Mouse (Mus musculus): ENCODE measurements at regions not wholly inside any gene's neighbourhood (a gene's known extent, or its start where the extent isn't known, plus 50 kb on each side); places are given as distances from the start of the nearest gene placed in this dataset.

- Histone ChIP-seq H3K36me3 (ENCODE audit: insufficient read depth) (no peaks in the 10 kb centered on the region), H3K4me1 (ENCODE audit: insufficient read depth) (no peaks in the 10 kb centered on the region), H3K27me3 (ENCODE audit: insufficient read depth, low read length) (no peaks in the 10 kb centered on the region), H3K4me3 (ENCODE audit: low read depth, low read length) (no peak overlapping the region), H3K4me2 (ENCODE audit: low read depth) (no peak overlapping the region), H3K9me3 (ENCODE audit: low read length) (no peaks in the 10 kb centered on the region), H3K27ac (ENCODE audit: low read depth, low read length) (no peak overlapping the region), H3K9ac (no peak overlapping the region)
- 9% methylated on average over 2 of the region's 2 CpGs for WGBS
- ATAC-seq (no peak), DNase-seq (no peak)
- no peak for TF ChIP-seq CTCF (IDR thresholded peaks at IDR 0.05; ENCODE audit: low read depth)
These were observed 772.6 kb downstream of the Hace1 start for GRCm38 (mm10) chr10:46350196-46350595.

GRCm38 (mm10) chr10:46356775-46357174, 779.1 kb downstream of the Hace1 start:
- no peak for DNase-seq
- ATAC-seq, result no peak
- Histone ChIP-seq H3K4me1 (ENCODE audit: insufficient read depth) (no peaks in the 10 kb centered on the region), H3K27ac (ENCODE audit: low read depth, low read length) (no peak overlapping the region), H3K4me3 (ENCODE audit: low read depth, low read length) (no peak overlapping the region), H3K4me2 (ENCODE audit: low read depth) (no peak overlapping the region), H3K9me3 (ENCODE audit: low read length) (no peaks in the 10 kb centered on the region), H3K27me3 (ENCODE audit: insufficient read depth, low read length) (no peaks in the 10 kb centered on the region), H3K9ac (no peak overlapping the region), H3K36me3 (ENCODE audit: insufficient read depth) (no peaks in the 10 kb centered on the region)
- no peak for TF ChIP-seq CTCF (IDR thresholded peaks at IDR 0.05; ENCODE audit: low read depth)
- 72% methylated on average over 1 of the region's 1 CpGs for WGBS

- Histone ChIP-seq H3K4me2 (ENCODE audit: low read depth) (no peak overlapping the region), H3K36me3 (ENCODE audit: insufficient read depth) (no peaks in the 10 kb centered on the region), H3K27me3 (ENCODE audit: insufficient read depth, low read length) (no peaks in the 10 kb centered on the region), H3K4me1 (ENCODE audit: insufficient read depth) (no peaks in the 10 kb centered on the region), H3K9me3 (ENCODE audit: low read length) (no peaks in the 10 kb centered on the region), H3K27ac (ENCODE audit: low read depth, low read length) (no peak overlapping the region), H3K4me3 (ENCODE audit: low read depth, low read length) (no peak overlapping the region), H3K9ac (no peak overlapping the region)
- DNase-seq (no peak), ATAC-seq (no peak)
- 26% methylated on average over 7 of the region's 7 CpGs for WGBS
- no peak for TF ChIP-seq CTCF (IDR thresholded peaks at IDR 0.05; ENCODE audit: low read depth)
These were observed 796.3 kb downstream of the Hace1 start for GRCm38 (mm10) chr10:46373715-46374475.

- Histone ChIP-seq H3K4me3 (ENCODE audit: low read depth, low read length) (no peak overlapping the region), H3K4me2 (ENCODE audit: low read depth) (no peak overlapping the region), H3K36me3 (ENCODE audit: insufficient read depth) (no peaks in the 10 kb centered on the region), H3K27ac (ENCODE audit: low read depth, low read length) (no peak overlapping the region), H3K9ac (no peak overlapping the region), H3K4me1 (ENCODE audit: insufficient read depth) (no peaks in the 10 kb centered on the region), H3K27me3 (ENCODE audit: insufficient read depth, low read length) (no peaks in the 10 kb centered on the region), H3K9me3 (ENCODE audit: low read length) (no peaks in the 10 kb centered on the region)
- ATAC-seq (no peak), DNase-seq (no peak)
- no peak for TF ChIP-seq CTCF (IDR thresholded peaks at IDR 0.05; ENCODE audit: low read depth)
- WGBS, result 71% methylated on average over 3 of the region's 3 CpGs
These were observed 797.0 kb downstream of the Hace1 start for GRCm38 (mm10) chr10:46374646-46375045.

GRCm38 (mm10) chr10:46397089-46397488, 819.5 kb downstream of the Hace1 start:
- Histone ChIP-seq H3K4me1 (ENCODE audit: insufficient read depth) (no peaks in the 10 kb centered on the region), H3K27ac (ENCODE audit: low read depth, low read length) (no peak overlapping the region), H3K9ac (no peak overlapping the region), H3K4me3 (ENCODE audit: low read depth, low read length) (no peak overlapping the region), H3K4me2 (ENCODE audit: low read depth) (no peak overlapping the region), H3K36me3 (ENCODE audit: insufficient read depth) (no peaks in the 10 kb centered on the region), H3K9me3 (ENCODE audit: low read length) (no peaks in the 10 kb centered on the region), H3K27me3 (ENCODE audit: insufficient read depth, low read length) (no peaks in the 10 kb centered on the region)
- DNase-seq, result no peak
- no peak for TF ChIP-seq CTCF (IDR thresholded peaks at IDR 0.05; ENCODE audit: low read depth)
- no peak for ATAC-seq
- WGBS, result 85% methylated on average over 4 of the region's 4 CpGs

GRCm38 (mm10) chr10:46403883-46404282, 826.3 kb downstream of the Hace1 start:
- 77% methylated on average over 2 of the region's 2 CpGs for WGBS
- H3K4me3 ChIP-seq (ENCODE audit: low read depth, low read length), result no peak overlapping the region
- no peak overlapping the region for H3K9ac ChIP-seq
- DNase-seq (no peak), ATAC-seq (no peak)
- H3K27me3 ChIP-seq (ENCODE audit: insufficient read depth, low read length), result no peaks in the 10 kb centered on the region
- H3K36me3 ChIP-seq (ENCODE audit: insufficient read depth), result no peaks in the 10 kb centered on the region
- H3K9me3 ChIP-seq (ENCODE audit: low read length), result no peaks in the 10 kb centered on the region
- H3K4me1 ChIP-seq (ENCODE audit: insufficient read depth), result no peaks in the 10 kb centered on the region
- no peak overlapping the region for H3K4me2 ChIP-seq (ENCODE audit: low read depth)
- TF ChIP-seq CTCF (IDR thresholded peaks at IDR 0.05; ENCODE audit: low read depth), result no peak
- no peak overlapping the region for H3K27ac ChIP-seq (ENCODE audit: low read depth, low read length)

Small RNA genes in the stretch of these regions (microRNA-seq; reads per million reads assigned to microRNA genes)
- gene Gm27410, result 0 reads per million in 2 experiments

Data from forebrain, postnatal 0 days (tissue).